Mouse (Mus musculus): ENCODE measurements at regions not wholly inside any gene's neighbourhood (a gene's known extent, or its start where the extent isn't known, plus 50 kb on each side); places are given as distances from the start of the nearest gene placed in this dataset.

DNA sequence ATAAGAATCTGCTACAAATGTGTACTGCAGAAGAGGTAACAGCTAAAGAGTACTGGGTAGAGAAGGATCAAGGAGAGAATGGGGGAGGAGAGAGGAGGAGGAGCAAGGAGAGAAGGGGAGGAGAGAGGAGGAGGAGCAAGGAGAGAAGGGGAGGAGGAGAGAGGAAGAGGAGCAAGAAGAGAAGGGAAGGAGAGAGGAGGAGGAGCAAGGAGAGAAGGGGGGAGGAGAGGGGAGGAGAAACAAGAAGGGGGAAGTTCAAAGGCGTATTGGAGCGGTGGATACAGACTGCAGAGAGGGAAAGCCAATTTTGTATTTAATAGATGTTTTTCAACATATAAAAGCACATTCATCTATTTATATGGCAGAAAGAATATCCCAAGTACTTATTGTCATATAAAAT lies 407.6 kb downstream of the Rnd3 start:
- no peaks in the 10 kb centered on the region for H3K9me3 ChIP-seq (ENCODE audit: control insufficient read depth, insufficient read depth, low read depth, low read length)
- no peak overlapping the region for H3K4me3 ChIP-seq (ENCODE audit: insufficient read depth in 1 of 2, low read depth in 1 of 2, low read length in 2 of 2, poor library complexity in 1 of 2, severe bottlenecking in 1 of 2)
- no peak for DNase-seq (ENCODE audit: low read depth, low spot score)
- no peak overlapping the region for H3K9ac ChIP-seq (ENCODE audit: insufficient read depth, low read depth, low read length, poor library complexity, severe bottlenecking)
- H3K36me3 ChIP-seq (ENCODE audit: control insufficient read depth, insufficient read depth, low read length, poor library complexity, severe bottlenecking): no peaks in the 10 kb centered on the region
- in situ Hi-C loops (cut with MboI; ENCODE audit: low sequenced_read_pairs in 2 of 2, unreplicated experiment in 2 of 2): no loop called here
- TF ChIP-seq ZNF384 (IDR thresholded peaks at IDR 0.05; ENCODE audit: low read depth, low read length): no peak
- TF ChIP-seq ZC3H11A (IDR thresholded peaks at IDR 0.05; ENCODE audit: borderline replicate concordance, low read depth, low read length): no peak
- TF ChIP-seq MAFK (IDR thresholded peaks at IDR 0.05; ENCODE audit: insufficient read depth, low read depth, low read length): no peak
- TF ChIP-seq HCFC1 (IDR thresholded peaks at IDR 0.05; ENCODE audit: borderline replicate concordance, insufficient read depth, low read length): no peak
- no peak for TF ChIP-seq CHD2 (IDR thresholded peaks at IDR 0.05; ENCODE audit: low read depth, low read length)
- no peak overlapping the region for H3K27ac ChIP-seq (ENCODE audit: insufficient read depth, low read depth, low read length, poor library complexity, severe bottlenecking)
- no peaks in the 10 kb centered on the region for H3K4me1 ChIP-seq (ENCODE audit: control insufficient read depth in 2 of 2, insufficient read depth in 2 of 2, low read length in 2 of 2, poor library complexity in 1 of 2)

DNA sequence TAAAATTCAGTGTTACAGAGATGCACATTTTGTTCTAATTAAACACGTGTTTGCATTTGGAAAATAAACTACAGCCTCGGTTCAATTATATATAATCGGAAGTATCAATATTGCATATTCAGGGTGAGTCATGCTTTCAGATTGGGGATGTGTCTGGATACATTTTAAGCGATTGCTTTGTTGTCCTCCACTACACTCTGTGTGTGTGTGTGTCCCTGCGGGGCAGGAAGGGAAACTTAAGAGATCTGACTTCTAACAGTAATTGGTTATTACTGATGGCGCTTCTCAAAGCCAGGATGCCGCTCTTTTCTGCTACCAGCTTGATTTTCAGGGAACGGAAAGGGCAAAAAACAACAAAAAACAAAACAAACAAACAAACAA lies 409.3 kb downstream of the Rnd3 start:
- H3K4me3 ChIP-seq (ENCODE audit: insufficient read depth in 1 of 2, low read depth in 1 of 2, low read length in 2 of 2, poor library complexity in 1 of 2, severe bottlenecking in 1 of 2): no peak overlapping the region
- H3K36me3 ChIP-seq (ENCODE audit: control insufficient read depth, insufficient read depth, low read length, poor library complexity, severe bottlenecking): no peaks in the 10 kb centered on the region
- no peak for TF ChIP-seq HCFC1 (IDR thresholded peaks at IDR 0.05; ENCODE audit: borderline replicate concordance, insufficient read depth, low read length)
- no peak for TF ChIP-seq ZC3H11A (IDR thresholded peaks at IDR 0.05; ENCODE audit: borderline replicate concordance, low read depth, low read length)
- no peak for TF ChIP-seq ZNF384 (IDR thresholded peaks at IDR 0.05; ENCODE audit: low read depth, low read length)
- TF ChIP-seq MAFK (IDR thresholded peaks at IDR 0.05; ENCODE audit: insufficient read depth, low read depth, low read length): no peak
- no peak for TF ChIP-seq CHD2 (IDR thresholded peaks at IDR 0.05; ENCODE audit: low read depth, low read length)
- in situ Hi-C loops (cut with MboI; ENCODE audit: low sequenced_read_pairs in 2 of 2, unreplicated experiment in 2 of 2): no loop called here
- DNase-seq (ENCODE audit: low read depth, low spot score): no peak
- no peaks in the 10 kb centered on the region for H3K4me1 ChIP-seq (ENCODE audit: control insufficient read depth in 2 of 2, insufficient read depth in 2 of 2, low read length in 2 of 2, poor library complexity in 1 of 2)
- no peaks in the 10 kb centered on the region for H3K9me3 ChIP-seq (ENCODE audit: control insufficient read depth, insufficient read depth, low read depth, low read length)
- H3K9ac ChIP-seq (ENCODE audit: insufficient read depth, low read depth, low read length, poor library complexity, severe bottlenecking): no peak overlapping the region
- H3K27ac ChIP-seq (ENCODE audit: insufficient read depth, low read depth, low read length, poor library complexity, severe bottlenecking): no peak overlapping the region

DNA sequence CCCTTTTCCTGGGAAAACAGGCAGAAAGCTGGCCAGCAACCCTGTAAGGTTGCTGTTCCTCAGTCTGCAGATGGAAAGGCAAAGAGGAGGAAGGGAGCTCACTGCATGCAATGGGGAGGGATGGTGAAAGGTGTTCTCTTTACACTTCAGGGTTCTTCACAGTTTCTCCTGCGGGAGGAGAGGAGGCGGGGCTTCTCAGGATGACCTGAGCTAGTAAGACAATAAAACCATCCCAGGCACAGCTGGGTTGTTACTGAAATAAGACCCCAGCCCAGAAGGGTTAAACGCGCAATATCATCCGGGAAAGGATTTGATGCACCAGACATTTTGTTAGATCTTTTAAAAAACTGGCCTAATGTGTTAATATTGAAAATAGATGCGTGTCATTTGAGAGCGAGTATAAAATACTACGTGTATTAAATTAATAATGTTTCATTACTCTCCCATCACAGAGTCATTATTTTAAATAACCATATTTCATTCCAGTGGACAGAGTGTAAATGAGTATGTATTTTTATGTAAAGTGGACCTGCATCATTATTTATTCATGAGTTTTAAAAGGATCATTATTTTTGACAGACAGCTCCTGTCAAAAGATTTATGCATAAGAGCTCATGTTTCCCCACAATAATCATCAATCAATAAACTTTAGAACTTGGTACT lies 409.8 kb downstream of the Rnd3 start:
- no peaks in the 10 kb centered on the region for H3K36me3 ChIP-seq (ENCODE audit: control insufficient read depth, insufficient read depth, low read length, poor library complexity, severe bottlenecking)
- H3K27ac ChIP-seq (ENCODE audit: insufficient read depth, low read depth, low read length, poor library complexity, severe bottlenecking): no peak overlapping the region
- H3K4me1 ChIP-seq (ENCODE audit: control insufficient read depth in 2 of 2, insufficient read depth in 2 of 2, low read length in 2 of 2, poor library complexity in 1 of 2): no peaks in the 10 kb centered on the region
- in situ Hi-C loops (cut with MboI; ENCODE audit: low sequenced_read_pairs in 2 of 2, unreplicated experiment in 2 of 2): no loop called here
- H3K4me3 ChIP-seq (ENCODE audit: insufficient read depth in 1 of 2, low read depth in 1 of 2, low read length in 2 of 2, poor library complexity in 1 of 2, severe bottlenecking in 1 of 2): no peak overlapping the region
- DNase-seq (ENCODE audit: low read depth, low spot score): no peak
- TF ChIP-seq MAFK (IDR thresholded peaks at IDR 0.05; ENCODE audit: insufficient read depth, low read depth, low read length): no peak
- TF ChIP-seq HCFC1 (IDR thresholded peaks at IDR 0.05; ENCODE audit: borderline replicate concordance, insufficient read depth, low read length): no peak
- no peak for TF ChIP-seq CHD2 (IDR thresholded peaks at IDR 0.05; ENCODE audit: low read depth, low read length)
- TF ChIP-seq ZNF384 (IDR thresholded peaks at IDR 0.05; ENCODE audit: low read depth, low read length): no peak
- no peak for TF ChIP-seq ZC3H11A (IDR thresholded peaks at IDR 0.05; ENCODE audit: borderline replicate concordance, low read depth, low read length)
- no peaks in the 10 kb centered on the region for H3K9me3 ChIP-seq (ENCODE audit: control insufficient read depth, insufficient read depth, low read depth, low read length)
- no peak overlapping the region for H3K9ac ChIP-seq (ENCODE audit: insufficient read depth, low read depth, low read length, poor library complexity, severe bottlenecking)

DNA sequence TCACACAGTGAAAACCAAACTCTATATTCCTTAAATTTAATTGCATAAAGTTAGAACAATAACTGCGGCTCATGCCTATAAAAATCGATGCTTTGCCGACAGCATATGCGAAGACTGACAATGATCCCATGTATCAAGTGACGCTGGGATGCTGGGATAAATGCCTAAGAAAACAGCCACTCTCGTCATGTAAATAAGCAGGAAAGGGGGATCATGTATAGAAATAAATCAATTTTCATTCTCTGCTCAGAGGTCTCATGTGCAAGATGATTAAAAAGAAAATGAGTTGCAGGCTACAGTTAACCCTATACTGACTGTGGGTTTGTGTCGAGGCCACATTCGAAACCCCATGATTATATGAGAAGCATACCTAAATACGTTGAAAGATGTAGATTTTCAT lies 411.2 kb downstream of the Rnd3 start:
- in situ Hi-C loops (cut with MboI; ENCODE audit: low sequenced_read_pairs in 2 of 2, unreplicated experiment in 2 of 2): no loop called here
- TF ChIP-seq ZC3H11A (IDR thresholded peaks at IDR 0.05; ENCODE audit: borderline replicate concordance, low read depth, low read length) (no peak), HCFC1 (IDR thresholded peaks at IDR 0.05; ENCODE audit: borderline replicate concordance, insufficient read depth, low read length) (no peak), ZNF384 (IDR thresholded peaks at IDR 0.05; ENCODE audit: low read depth, low read length) (no peak), MAFK (IDR thresholded peaks at IDR 0.05; ENCODE audit: insufficient read depth, low read depth, low read length) (no peak), CHD2 (IDR thresholded peaks at IDR 0.05; ENCODE audit: low read depth, low read length) (no peak)
- Histone ChIP-seq H3K27ac (ENCODE audit: insufficient read depth, low read depth, low read length, poor library complexity, severe bottlenecking) (no peak overlapping the region), H3K4me1 (ENCODE audit: control insufficient read depth in 2 of 2, insufficient read depth in 2 of 2, low read length in 2 of 2, poor library complexity in 1 of 2) (no peaks in the 10 kb centered on the region), H3K4me3 (ENCODE audit: insufficient read depth in 1 of 2, low read depth in 1 of 2, low read length in 2 of 2, poor library complexity in 1 of 2, severe bottlenecking in 1 of 2) (no peak overlapping the region), H3K9ac (ENCODE audit: insufficient read depth, low read depth, low read length, poor library complexity, severe bottlenecking) (no peak overlapping the region), H3K36me3 (ENCODE audit: control insufficient read depth, insufficient read depth, low read length, poor library complexity, severe bottlenecking) (no peaks in the 10 kb centered on the region), H3K9me3 (ENCODE audit: control insufficient read depth, insufficient read depth, low read depth, low read length) (no peaks in the 10 kb centered on the region)
- DNase-seq (ENCODE audit: low read depth, low spot score): no peak
